Mouse (Mus musculus) ovary, adult 10 weeks (tissue): Measurements from ENCODE around the gene Dnajb9. TPM values are rescaled to one million over a fixed set of nuclear protein-coding genes. Genes with fewer than 3 reads are reported as not detected.

ENCODE experiments used
- polyA plus RNA-seq: library from polyadenylated mRNA; stranded (reverse); fragments of 350-450 nt; fragmentation: Illumina TruSeq; extraction: RNeasy Lipid Tissue Mini Kit (QIAGEN cat#74804); gene quantifications from one replicate; pipeline ENCODE4 v1.2.3, GENCODE M21; 2014

Gene Dnajb9
- polyA plus RNA-seq = 405 TPM

DNA sequence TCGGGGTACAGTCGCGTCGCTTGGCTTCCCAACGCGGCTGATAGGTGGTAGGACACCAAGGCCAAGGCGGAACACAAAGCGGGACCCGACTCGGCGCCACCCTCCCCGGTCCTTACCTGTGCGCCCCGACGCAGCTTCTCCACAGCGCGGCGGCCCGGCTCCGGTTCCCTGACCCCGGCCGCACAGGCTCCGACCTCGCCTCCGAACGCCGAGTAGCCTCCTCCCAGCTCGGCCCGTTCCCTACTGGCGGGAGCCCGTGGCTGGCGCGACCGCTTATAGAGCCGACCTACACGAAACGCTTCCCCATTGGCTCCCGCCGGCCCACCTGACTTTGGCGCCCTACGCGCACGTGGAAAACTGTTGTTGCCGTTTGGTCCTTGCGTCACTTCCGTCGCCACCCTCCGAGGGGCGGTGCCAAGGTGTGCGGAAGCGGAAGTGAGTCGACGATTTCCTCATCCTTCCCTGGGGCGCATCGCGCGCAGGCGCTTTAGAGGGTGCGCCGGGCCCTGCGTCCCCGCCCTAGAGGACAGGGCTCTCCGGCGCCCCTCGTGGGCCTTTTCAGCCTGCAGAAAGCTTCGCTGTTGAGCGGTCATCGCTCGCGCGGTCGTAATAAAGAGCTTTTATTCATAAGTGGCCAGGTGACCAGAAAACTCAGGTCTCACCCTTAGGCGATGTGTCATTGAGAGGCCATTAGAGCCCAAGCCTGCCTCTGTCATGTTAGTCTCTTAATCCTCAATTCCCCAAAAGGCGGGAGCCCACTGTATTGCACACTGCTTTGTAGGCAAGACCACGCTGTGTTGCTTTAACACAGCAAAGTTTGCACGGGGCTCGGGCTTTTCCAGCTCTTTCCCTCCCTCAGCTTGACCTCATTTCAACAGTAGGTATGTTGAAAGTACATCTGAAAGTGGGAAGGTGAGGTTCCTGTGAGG lies at the start of gene Dnajb9:
TSS of gene Dnajb9 (minus strand) at position 503 of the 929 bp plus-strand sequence.

DNA sequence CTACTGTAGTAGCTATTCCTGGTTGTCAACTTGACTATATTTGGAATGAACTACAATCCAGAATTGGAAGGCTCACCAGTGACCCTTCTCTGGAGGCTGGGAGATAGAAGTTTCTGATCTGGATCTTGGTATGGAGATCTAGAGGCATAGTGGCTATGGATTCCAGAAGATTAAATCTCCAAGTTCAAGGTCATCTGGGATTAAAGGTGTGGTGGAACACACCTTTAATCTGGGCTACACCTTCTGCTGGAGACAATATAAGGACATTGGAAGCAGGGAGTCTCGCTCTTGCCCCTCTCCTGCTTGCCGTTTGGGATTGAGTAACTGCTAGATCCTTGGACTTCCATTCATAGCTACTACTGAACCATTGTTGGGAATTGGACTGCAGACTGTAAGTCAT lies 10.9 kb upstream of the Dnajb9 start, which contains the start of gene Pnpla8:
TSS of gene Pnpla8 (plus strand) at position 301 of the 400 bp plus-strand sequence.

Other genes with a start within 250 kb of the Dnajb9 start
- gene Pnpla8, start 11.0 kb upstream of the Dnajb9 start, polyA plus RNA-seq = 273 TPM
- gene Nrcam, start 118.6 kb upstream of the Dnajb9 start, polyA plus RNA-seq = 27.2 TPM